Mouse (Mus musculus): Measurements from ENCODE around the gene Znrd1as.

Znrd1as gene

GRCm38 (mm10) chr17:36957999-36958743, at the start of gene Znrd1as, which contains the start of gene Znrd1:
Gene Znrd1as (plus strand): TSS chr17:36958592.
Gene Znrd1 (minus strand): TSS chr17:36958559.
- in situ Hi-C loops (cut with MboI) = no loop called here

- in situ Hi-C loops (cut with MboI) = no loop called here
Measured at GRCm38 (mm10) chr17:36909802-36910201, 48.6 kb upstream of the Znrd1as start.

GRCm38 (mm10) chr17:36912031-36912430, 46.4 kb upstream of the Znrd1as start:
- in situ Hi-C loops (cut with MboI) = no loop called here

GRCm38 (mm10) chr17:36914108-36914507, 44.3 kb upstream of the Znrd1as start:
- in situ Hi-C loops (cut with MboI) = no loop called here

- in situ Hi-C loops (cut with MboI) = no loop called here
Measured at GRCm38 (mm10) chr17:36915076-36915475, 43.3 kb upstream of the Znrd1as start.

GRCm38 (mm10) chr17:36920239-36920638, 38.2 kb upstream of the Znrd1as start:
- in situ Hi-C loops (cut with MboI) = no loop called here

GRCm38 (mm10) chr17:36922715-36923114, 35.7 kb upstream of the Znrd1as start:
- in situ Hi-C loops (cut with MboI) = no loop called here

- in situ Hi-C loops (cut with MboI) = no loop called here
Measured at GRCm38 (mm10) chr17:36923491-36923890, 34.9 kb upstream of the Znrd1as start.

- in situ Hi-C loops (cut with MboI) = no loop called here
Measured at GRCm38 (mm10) chr17:36927496-36928120, 30.8 kb upstream of the Znrd1as start.

GRCm38 (mm10) chr17:36929236-36929932, 29.0 kb upstream of the Znrd1as start:
- in situ Hi-C loops (cut with MboI) = no loop called here

- in situ Hi-C loops (cut with MboI) = no loop called here
Measured at GRCm38 (mm10) chr17:36930233-36930632, 28.2 kb upstream of the Znrd1as start.

GRCm38 (mm10) chr17:36931130-36931529, 27.3 kb upstream of the Znrd1as start:
- in situ Hi-C loops (cut with MboI) = no loop called here

GRCm38 (mm10) chr17:36931806-36932205, 26.6 kb upstream of the Znrd1as start:
- in situ Hi-C loops (cut with MboI) = no loop called here

GRCm38 (mm10) chr17:36938056-36938455, 20.3 kb upstream of the Znrd1as start:
- in situ Hi-C loops (cut with MboI) = no loop called here

GRCm38 (mm10) chr17:36942391-36942790, 16.0 kb upstream of the Znrd1as start:
- in situ Hi-C loops (cut with MboI) = no loop called here

GRCm38 (mm10) chr17:36942791-36943471, 15.5 kb upstream of the Znrd1as start, which contains the start of gene Rnf39:
Gene Rnf39 (plus strand): TSS chr17:36942918.
- in situ Hi-C loops (cut with MboI) = no loop called here

GRCm38 (mm10) chr17:36943691-36944090, 14.7 kb upstream of the Znrd1as start:
- in situ Hi-C loops (cut with MboI) = no loop called here

GRCm38 (mm10) chr17:36944121-36944775, 14.1 kb upstream of the Znrd1as start:
- in situ Hi-C loops (cut with MboI) = no loop called here

- in situ Hi-C loops (cut with MboI) = no loop called here
Measured at GRCm38 (mm10) chr17:36947051-36947819, 11.2 kb upstream of the Znrd1as start.

GRCm38 (mm10) chr17:36948286-36948685, 10.1 kb upstream of the Znrd1as start:
- in situ Hi-C loops (cut with MboI) = no loop called here

- in situ Hi-C loops (cut with MboI) = no loop called here
Measured at GRCm38 (mm10) chr17:36949265-36949664, 9.1 kb upstream of the Znrd1as start.

Data from mature B cell (primary cell).